Mouse (Mus musculus) ES-CJ7 (cell line): ENCODE data around the gene Pde1c.
"Not testable (repeated sequence)": the region's sequence is repeated elsewhere in the genome, so short reads cannot be mapped to it uniquely, and the experiment has no call there.

ENCODE experiments used
- DNase-seq: peaks from one replicate; pipeline ENCODE4 v3.0.0; 2011; ENCODE audit warnings: low read depth, low spot score

Gene Pde1c

GRCm38 (mm10) chr6:56568470-56569372, at the start of gene Pde1c:
TSS of gene Pde1c (minus strand) at chr6:56569103.
- peak; percentile 64 for DNase-seq

GRCm38 (mm10) chr6:56616982-56617613, 48.2 kb upstream of the Pde1c start:
- no peak for DNase-seq

GRCm38 (mm10) chr6:56616228-56616981, 47.5 kb upstream of the Pde1c start:
- DNase-seq = no peak

GRCm38 (mm10) chr6:56609529-56609928, 40.6 kb upstream of the Pde1c start:
- DNase-seq = not testable (repeated sequence)

- DNase-seq = peak; percentile 76
These were observed 39.4 kb upstream of the Pde1c start for GRCm38 (mm10) chr6:56608277-56608676.

- no peak for DNase-seq
These were observed 10.7 kb upstream of the Pde1c start for GRCm38 (mm10) chr6:56579568-56579967.

- DNase-seq = no peak
These were observed 8.0 kb downstream of the Pde1c start for GRCm38 (mm10) chr6:56560891-56561290.

- DNase-seq = no peak
These were observed 8.4 kb downstream of the Pde1c start for GRCm38 (mm10) chr6:56560474-56560888.

GRCm38 (mm10) chr6:56558711-56559110, 10.2 kb downstream of the Pde1c start:
- no peak for DNase-seq

GRCm38 (mm10) chr6:56555848-56556247, 13.1 kb downstream of the Pde1c start:
- no peak for DNase-seq

- no peak for DNase-seq
These were observed 13.5 kb downstream of the Pde1c start for GRCm38 (mm10) chr6:56555382-56555781.

GRCm38 (mm10) chr6:56551022-56551421, 17.9 kb downstream of the Pde1c start:
- no peak for DNase-seq

- no peak for DNase-seq
These were observed 28.7 kb downstream of the Pde1c start for GRCm38 (mm10) chr6:56540247-56540646.

- no peak for DNase-seq
These were observed 34.2 kb downstream of the Pde1c start for GRCm38 (mm10) chr6:56534653-56535052.

GRCm38 (mm10) chr6:56532257-56532656, 36.6 kb downstream of the Pde1c start:
- DNase-seq = no peak

- DNase-seq = no peak
These were observed 44.7 kb downstream of the Pde1c start for GRCm38 (mm10) chr6:56523938-56524866.

- no peak for DNase-seq
These were observed 79.7 kb downstream of the Pde1c start for GRCm38 (mm10) chr6:56489161-56489560.

GRCm38 (mm10) chr6:56485078-56485477, 83.8 kb downstream of the Pde1c start:
- no peak for DNase-seq

GRCm38 (mm10) chr6:56480914-56481482, 87.9 kb downstream of the Pde1c start:
- DNase-seq = peak; percentile 57

GRCm38 (mm10) chr6:56476581-56476980, 92.3 kb downstream of the Pde1c start:
- no peak for DNase-seq

- DNase-seq = peak; percentile 55
These were observed 110.8 kb downstream of the Pde1c start for GRCm38 (mm10) chr6:56458098-56458497.
